Comparison of ENCODE assay signal across 7 mouse cellular contexts in the genomic region with DNA sequence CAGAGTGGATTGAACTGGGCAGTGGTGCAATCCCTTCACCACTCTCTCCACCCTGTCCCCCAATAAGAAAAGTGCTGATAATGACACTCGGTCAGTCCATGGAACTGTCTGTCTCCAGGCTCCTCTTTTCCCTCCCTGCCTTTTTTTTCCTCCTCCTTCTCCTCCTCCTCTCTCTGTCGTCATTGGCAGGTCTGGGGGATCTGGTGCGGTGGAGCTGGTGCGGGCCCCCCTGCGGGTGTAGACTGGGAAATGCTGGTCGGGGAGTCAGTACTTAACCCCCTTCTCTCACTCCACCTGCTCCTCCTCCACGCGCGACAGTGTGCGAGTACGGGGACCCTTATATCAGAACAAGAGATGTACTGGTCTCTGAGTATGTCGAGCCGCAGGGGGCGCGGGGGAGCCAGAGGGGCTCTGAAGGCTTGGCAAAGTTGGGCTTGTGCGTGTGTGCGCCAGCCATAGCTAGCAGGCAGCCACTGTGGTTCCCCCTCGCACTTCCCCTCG. TPM values are rescaled to one million over a fixed set of nuclear protein-coding genes. Genes with fewer than 3 reads are reported as not detected.
A peak's percentile ranks its signal among the peaks of the same experiment; 100 is the strongest.
DNase-seq lines count a peak whose midpoint lies in the region; ATAC-seq and TF ChIP-seq lines count a peak whose summit lies in the region.

Gene Gm15155, plus strand, starts transcription at position 401 of the 501 bp plus-strand sequence.

- H3K4me2 ChIP-seq in lung, postnatal 0 days (replicated peaks; ENCODE audit: low read depth, low read length), result peak within 1 kb of the TSS; percentile 67
- peak within 1 kb of the TSS; percentile 84 for H3K4me2 ChIP-seq in embryonic facial prominence, embryonic 14.5 days (ENCODE audit: low read depth, low read length)
- H3K4me2 ChIP-seq in intestine, postnatal 0 days (replicated peaks; ENCODE audit: low read depth), result peak within 1 kb of the TSS; percentile 72
- peak within 1 kb of the TSS; percentile 80 for H3K4me2 ChIP-seq in stomach, embryonic 15.5 days

- H3K27me3 ChIP-seq in lung, postnatal 0 days (replicated peaks; ENCODE audit: insufficient read depth, low read length), result no peaks in the 10 kb centered on the region; the same call in 1 of the 2 replicates
- H3K27me3 ChIP-seq in embryonic facial prominence, embryonic 14.5 days (replicated peaks; ENCODE audit: control insufficient read depth, insufficient read depth, low read length), result peaks cover 51% of the 10 kb centered on the region
- H3K27me3 ChIP-seq in intestine, postnatal 0 days (replicated peaks; ENCODE audit: control insufficient read depth, insufficient read depth, low read length), result peaks cover 21% of the 10 kb centered on the region; the same call in 1 of the 2 replicates
- H3K27me3 ChIP-seq in stomach, embryonic 15.5 days (replicated peaks), result peaks cover 26% of the 10 kb centered on the region; the same call in 1 of the 2 replicates

- ATAC-seq in lung, postnatal 0 days, result no peak
- no peak for ATAC-seq in embryonic facial prominence, embryonic 14.5 days (ENCODE audit: low read depth)
- no peak for ATAC-seq in intestine, postnatal 0 days
- ATAC-seq in megakaryocyte, adult 5-6 weeks (ENCODE audit: poor library complexity, severe bottlenecking), result 0 out of 2 replicates have a peak, but pooled peaks have one; percentile 28
- no peak for ATAC-seq in stomach, embryonic 15.5 days (ENCODE audit: insufficient read depth, low FRiP score, low read depth)

- 17% methylated on average over 12 of the region's 19 CpGs for WGBS in lung, postnatal 0 days
- 26% methylated on average over 15 of the region's 19 CpGs for WGBS in embryonic facial prominence, embryonic 14.5 days
- 13% methylated on average over 19 of the region's 19 CpGs for WGBS in intestine, postnatal 0 days
- WGBS in stomach, embryonic 15.5 days, result 14% methylated on average over 19 of the region's 19 CpGs

- H3K36me3 ChIP-seq in lung, postnatal 0 days (ENCODE audit: insufficient read depth, low read length), result no peaks in the 10 kb centered on the region
- H3K36me3 ChIP-seq in embryonic facial prominence, embryonic 14.5 days (ENCODE audit: control insufficient read depth, insufficient read depth, low read length), result no peaks in the 10 kb centered on the region
- no peaks in the 10 kb centered on the region for H3K36me3 ChIP-seq in intestine, postnatal 0 days (ENCODE audit: control insufficient read depth, insufficient read depth)
- no peaks in the 10 kb centered on the region for H3K36me3 ChIP-seq in stomach, embryonic 15.5 days

- peak within 1 kb of the TSS; percentile 33 for H3K4me3 ChIP-seq in lung, postnatal 0 days (ENCODE audit: low read depth, low read length)
- peak within 1 kb of the TSS; percentile 48 for H3K4me3 ChIP-seq in embryonic facial prominence, embryonic 14.5 days (ENCODE audit: low read depth, low read length)
- peak within 1 kb of the TSS; percentile 41 for H3K4me3 ChIP-seq in intestine, postnatal 0 days (ENCODE audit: low read depth, low read length)
- peak within 1 kb of the TSS; percentile 46 for H3K4me3 ChIP-seq in stomach, embryonic 15.5 days (replicated peaks)

- no peak within 1 kb of the TSS for H3K9ac ChIP-seq in lung, postnatal 0 days (replicated peaks; ENCODE audit: low read depth)
- H3K9ac ChIP-seq in embryonic facial prominence, embryonic 14.5 days (ENCODE audit: low read depth, low read length), result peak within 1 kb of the TSS; percentile 45; the same call in 1 of the 2 replicates
- H3K9ac ChIP-seq in intestine, postnatal 0 days (ENCODE audit: low read depth, low read length), result no peak within 1 kb of the TSS
- no peak within 1 kb of the TSS for H3K9ac ChIP-seq in stomach, embryonic 15.5 days

- no peak for DNase-seq in lung, postnatal 0 days (ENCODE audit: low spot score)
- DNase-seq in lung, postnatal 25 days (ENCODE audit: low spot score), result no peak
- DNase-seq in embryonic facial prominence, embryonic 14.5 days (ENCODE audit: low spot score), result no peak
- no peak for DNase-seq in adipocyte (ENCODE audit: low spot score)

- H3K9me3 ChIP-seq in lung, postnatal 0 days (ENCODE audit: low read length), result no peaks in the 10 kb centered on the region
- H3K9me3 ChIP-seq in embryonic facial prominence, embryonic 14.5 days (ENCODE audit: control insufficient read depth, low read length), result no peaks in the 10 kb centered on the region
- no peaks in the 10 kb centered on the region for H3K9me3 ChIP-seq in intestine, postnatal 0 days (ENCODE audit: control insufficient read depth)
- H3K9me3 ChIP-seq in stomach, embryonic 15.5 days, result no peaks in the 10 kb centered on the region

- H3K27ac ChIP-seq in lung, postnatal 0 days (ENCODE audit: low read length), result no peak within 1 kb of the TSS
- H3K27ac ChIP-seq in embryonic facial prominence, embryonic 14.5 days (replicated peaks; ENCODE audit: low read depth, low read length), result no peak within 1 kb of the TSS
- H3K27ac ChIP-seq in intestine, postnatal 0 days (ENCODE audit: low read depth, low read length), result no peak within 1 kb of the TSS
- H3K27ac ChIP-seq in stomach, embryonic 15.5 days, result no peak within 1 kb of the TSS

- no peaks in the 10 kb centered on the region for H3K4me1 ChIP-seq in lung, postnatal 0 days (ENCODE audit: insufficient read depth, low read depth, low read length)
- no peaks in the 10 kb centered on the region for H3K4me1 ChIP-seq in embryonic facial prominence, embryonic 14.5 days (ENCODE audit: control insufficient read depth, insufficient read depth, low read length)
- no peaks in the 10 kb centered on the region for H3K4me1 ChIP-seq in intestine, postnatal 0 days (replicated peaks; ENCODE audit: control insufficient read depth, insufficient read depth, low read length)
- no peaks in the 10 kb centered on the region for H3K4me1 ChIP-seq in stomach, embryonic 15.5 days

- no peak for TF ChIP-seq EP300 in lung, postnatal 0 days (IDR thresholded peaks at IDR 0.05)

- no peak for TF ChIP-seq CTCF in lung, postnatal 0 days (IDR thresholded peaks at IDR 0.05)
- no peak for TF ChIP-seq CTCF in intestine, postnatal 0 days (IDR thresholded peaks at IDR 0.05; ENCODE audit: low read depth)

RNA-seq across cellular contexts. Expression of gene Gm15155, which starts in this region (rescaled TPM):
- polyA plus RNA-seq in lung, postnatal 0 days (2015; fragmentation: Nextera tagmentation; extraction: Ambion mirVana), result not detected in 2 replicates
- not detected in 2 replicates for polyA plus RNA-seq in embryonic facial prominence, embryonic 14.5 days (2014; fragmentation: Nextera tagmentation; extraction: Ambion mirVana)
- polyA plus RNA-seq in intestine, postnatal 0 days (2015; fragmentation: Nextera tagmentation; extraction: Ambion mirVana), result not detected in 2 replicates
- not detected in 2 replicates for total RNA-seq in megakaryocyte, adult 5-6 weeks (2015)
- not detected in 2 replicates for total RNA-seq in megakaryocyte, adult 5-6 weeks (2017)
- not detected in 2 replicates for polyA plus RNA-seq in stomach, embryonic 15.5 days (2015; fragmentation: Nextera tagmentation; extraction: Ambion mirVana)

Comparison
In these comparisons a context has a peak if more than half of its experiments do, and no peak if none do; other contexts are left out.
1. Peak in ATAC-seq in megakaryocyte, adult 5-6 weeks; RNA of the gene not detected or under 1 TPM.